Mouse (Mus musculus): ENCODE measurements around the gene Fbh1.

DNA sequence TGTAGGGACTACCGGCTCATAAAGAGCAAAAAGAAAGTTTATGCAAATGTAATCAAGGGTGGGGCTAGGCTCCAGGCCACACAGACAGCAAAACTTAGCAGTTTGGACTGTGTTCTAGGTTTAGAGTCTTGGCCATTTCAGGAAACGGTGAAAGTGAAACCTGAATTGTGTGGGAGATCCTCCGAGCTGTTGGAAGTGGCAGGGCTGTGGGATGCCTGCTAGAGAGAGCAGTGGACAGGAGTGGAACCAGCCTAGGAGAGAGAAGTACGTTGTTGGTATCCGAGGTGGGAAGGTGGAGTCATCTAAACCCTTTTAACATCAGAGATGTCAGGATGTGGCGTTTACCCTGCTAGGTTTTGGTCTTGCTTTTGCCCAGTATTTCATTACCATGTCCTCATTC lies 41.5 kb downstream of the Fbh1 start:
- no peak for TF ChIP-seq CTCF (IDR thresholded peaks at IDR 0.05; ENCODE audit: insufficient read depth, low read length)
- TF ChIP-seq POLR2A (IDR thresholded peaks at IDR 0.05; ENCODE audit: borderline replicate concordance, extremely low read depth, low read depth, low read length), result no peak
